Mouse (Mus musculus) large intestine, adult 2 months (tissue): Measurements from ENCODE around the gene Gm5089. TPM values are rescaled to one million over a fixed set of nuclear protein-coding genes. Genes with fewer than 3 reads are reported as not detected.

Experiments
- DNase-seq: peaks from one replicate; pipeline ENCODE4 v3.0.0-alpha.2; 2012; ENCODE audit warnings: low read depth, low spot score
- WGBS: fragments of 180-500 bp; shearing (Covaris S2); methylation state at CpG from one replicate; pipeline ENCODE4 v1.1.7; 2018; 5-methylcytosine and 5-hydroxymethylcytosine counted together
- polyA plus RNA-seq: library from polyadenylated mRNA; depleted of rRNA; stranded (reverse); fragments of >200 nt; gene quantifications from 2 replicates; pipeline ENCODE4 v1.2.3, GENCODE M21; 2012

Gene Gm5089
- polyA plus RNA-seq, 1 experiment = not detected

DNA sequence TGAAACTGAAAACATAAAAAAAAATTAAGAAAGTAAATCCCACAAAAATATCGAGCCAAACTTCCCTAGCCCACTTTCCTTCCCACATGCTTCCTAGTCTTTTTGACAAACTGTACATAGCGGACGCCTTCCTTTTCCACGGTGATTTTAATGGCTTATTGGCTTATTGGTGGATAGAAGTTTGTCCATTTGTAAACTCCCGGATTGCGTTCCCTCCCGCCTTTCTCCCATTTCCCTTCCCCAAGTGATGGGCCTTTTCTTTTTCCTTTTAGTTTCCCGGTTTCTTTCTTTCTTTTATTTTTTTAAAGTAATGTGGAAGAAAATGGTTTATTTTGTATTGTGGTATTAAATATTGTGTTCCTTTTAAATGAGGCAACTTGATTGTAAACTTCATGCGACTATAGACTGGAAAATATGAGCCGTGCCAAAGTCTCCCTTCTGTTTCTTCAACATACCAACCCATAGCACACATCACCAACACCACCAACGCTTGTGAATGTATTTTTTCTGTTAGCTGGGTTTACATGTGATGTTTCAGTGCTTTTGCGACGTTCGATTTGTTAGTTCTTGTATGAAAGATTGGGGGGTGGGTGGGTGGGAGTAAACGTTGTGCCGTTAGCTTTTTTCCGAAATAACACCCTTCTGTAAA, 28.7 kb upstream of the Gm5089 start:
- no peak for DNase-seq
- 18% methylated on average over 17 of the region's 17 CpGs for WGBS

DNA sequence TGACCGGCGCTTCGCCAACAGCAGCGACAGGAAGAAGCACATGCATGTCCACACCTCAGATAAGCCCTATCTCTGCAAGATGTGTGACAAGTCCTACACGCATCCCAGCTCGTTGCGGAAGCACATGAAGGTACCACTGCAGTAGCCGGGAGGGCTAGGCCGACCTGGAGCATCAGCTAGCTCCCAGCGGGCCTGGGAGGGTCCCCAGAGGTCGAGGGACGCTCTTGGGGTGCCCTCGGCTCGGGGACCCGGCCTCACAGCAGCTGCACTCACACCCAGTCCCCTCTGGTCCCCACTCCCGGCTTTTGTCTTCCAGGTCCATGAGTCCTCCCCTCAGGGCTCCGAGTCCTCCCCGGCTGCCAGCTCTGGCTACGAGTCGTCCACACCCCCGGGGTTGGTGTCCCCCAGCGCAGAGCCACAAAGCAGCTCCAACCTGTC, 27.7 kb upstream of the Gm5089 start:
- no peak for DNase-seq
- 4% methylated on average over 22 of the region's 22 CpGs for WGBS

DNA sequence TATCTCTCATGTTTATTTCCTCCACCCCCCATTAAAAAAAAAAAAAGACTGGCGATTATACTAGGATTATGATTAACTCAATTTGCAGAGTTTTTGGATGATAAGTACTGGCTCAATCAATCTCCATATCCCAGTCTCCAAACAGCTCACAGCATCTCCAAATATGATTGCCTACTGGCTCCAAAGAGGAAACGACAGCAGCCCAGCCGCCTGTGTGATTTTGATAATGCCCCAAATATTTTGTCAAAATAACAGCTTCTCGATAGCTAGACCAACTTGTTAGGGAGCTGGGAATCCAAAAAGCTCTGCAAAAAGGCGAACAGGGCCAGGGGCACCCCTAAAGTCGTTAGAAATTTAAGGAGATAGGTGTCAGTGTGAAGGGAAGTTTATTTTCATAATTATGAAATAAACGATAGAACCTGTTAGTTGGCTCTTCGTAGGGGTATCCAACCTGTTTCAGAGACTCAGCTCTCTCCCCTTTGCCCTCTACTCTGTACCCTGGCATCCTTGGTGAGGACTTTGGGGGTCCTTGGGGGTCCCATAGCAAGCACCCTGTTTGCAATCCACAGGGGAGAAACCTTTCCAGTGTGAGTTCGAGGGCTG, 27.2 kb upstream of the Gm5089 start:
- WGBS = 3% methylated on average over 9 of the region's 9 CpGs
- DNase-seq = no peak

DNA sequence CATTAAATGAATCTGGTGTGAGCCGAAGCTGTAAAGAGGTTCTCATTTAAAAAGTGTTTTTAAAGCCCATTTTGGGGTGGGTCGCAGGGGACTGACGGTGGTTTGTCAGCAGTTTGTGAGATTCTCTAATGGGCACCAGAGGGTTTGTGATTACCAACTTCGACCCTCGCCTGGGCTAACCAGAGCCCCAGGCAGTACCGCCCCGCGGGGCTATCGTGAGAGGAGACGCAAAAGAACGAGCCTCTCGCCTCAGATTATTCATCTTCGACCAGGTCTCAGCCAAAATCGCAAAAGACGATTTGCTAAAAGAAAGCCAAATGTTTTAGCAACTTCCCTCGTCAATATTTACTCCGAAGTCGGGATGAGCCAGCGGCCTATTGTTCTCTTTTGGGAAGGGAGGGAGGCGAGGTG, 26.4 kb upstream of the Gm5089 start:
- no peak for DNase-seq
- WGBS = 7% methylated on average over 20 of the region's 20 CpGs

DNA sequence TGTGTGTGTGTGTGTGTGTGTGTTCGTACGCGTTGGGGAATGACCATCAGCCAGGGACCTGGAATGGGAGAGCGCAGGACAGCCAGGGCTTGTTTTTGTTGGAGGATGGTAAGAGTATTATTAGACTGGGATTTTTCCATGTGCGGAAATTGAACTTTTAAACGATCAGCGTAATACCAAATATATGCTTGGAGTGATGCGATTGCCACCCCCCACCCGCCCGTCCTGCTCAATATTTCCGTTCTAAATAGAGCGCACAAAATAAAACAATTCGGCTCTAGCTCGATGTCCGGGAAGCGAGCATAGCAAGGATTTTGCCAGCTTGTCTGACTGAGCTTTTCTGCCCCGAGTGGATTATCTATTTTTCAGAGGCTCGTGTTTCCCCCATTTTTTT, 25.9 kb upstream of the Gm5089 start:
- 7% methylated on average over 18 of the region's 18 CpGs for whole genome bisulfite sequencing
- no peak for DNase-seq

DNA sequence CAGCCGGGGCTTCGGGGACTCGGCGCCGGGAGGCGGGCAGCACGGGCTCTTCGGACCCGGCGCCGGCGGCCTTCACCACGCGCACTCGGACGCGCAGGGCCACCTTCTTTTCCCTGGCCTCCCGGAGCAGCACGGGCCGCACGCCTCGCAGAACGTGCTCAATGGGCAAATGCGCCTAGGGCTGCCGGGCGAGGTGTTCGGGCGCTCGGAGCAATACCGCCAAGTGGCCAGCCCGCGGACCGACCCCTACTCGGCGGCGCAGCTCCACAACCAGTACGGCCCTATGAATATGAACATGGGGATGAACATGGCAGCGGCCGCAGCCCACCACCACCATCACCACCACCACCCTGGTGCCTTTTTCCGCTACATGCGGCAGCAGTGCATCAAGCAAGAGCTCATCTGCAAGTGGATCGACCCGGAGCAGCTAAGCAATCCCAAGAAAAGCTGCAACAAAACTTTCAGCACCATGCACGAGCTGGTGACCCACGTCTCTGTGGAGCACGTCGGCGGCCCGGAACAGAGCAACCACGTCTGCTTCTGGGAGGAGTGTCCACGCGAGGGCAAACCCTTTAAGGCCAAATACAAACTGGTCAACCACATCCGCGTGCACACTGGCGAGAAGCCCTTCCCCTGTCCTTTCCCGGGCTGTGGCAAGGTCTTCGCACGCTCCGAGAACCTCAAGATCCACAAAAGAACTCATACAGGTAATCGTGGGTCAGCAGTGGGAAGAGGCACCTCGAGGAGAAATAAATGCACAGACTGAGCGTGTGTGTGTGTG, 25.3 kb upstream of the Gm5089 start:
- DNase-seq = no peak
- 2% methylated on average over 62 of the region's 62 CpGs for WGBS

DNA sequence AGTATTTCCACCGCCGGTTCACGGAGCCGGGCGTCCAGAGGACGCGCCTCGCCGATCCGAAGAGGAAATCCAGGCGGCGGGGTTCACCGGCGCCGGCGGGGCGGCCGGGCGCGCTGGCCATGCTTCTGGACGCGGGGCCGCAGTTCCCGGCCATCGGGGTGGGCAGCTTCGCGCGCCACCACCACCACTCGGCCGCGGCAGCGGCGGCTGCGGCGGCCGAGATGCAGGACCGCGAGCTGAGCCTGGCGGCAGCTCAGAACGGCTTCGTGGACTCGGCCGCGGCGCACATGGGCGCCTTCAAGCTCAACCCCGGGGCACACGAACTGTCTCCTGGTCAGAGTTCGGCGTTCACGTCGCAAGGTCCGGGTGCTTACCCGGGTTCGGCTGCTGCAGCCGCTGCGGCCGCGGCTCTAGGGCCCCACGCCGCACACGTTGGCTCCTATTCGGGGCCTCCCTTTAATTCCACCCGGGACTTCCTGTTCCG, 24.7 kb upstream of the Gm5089 start:
- under 1% methylated on average over 65 of the region's 65 CpGs for WGBS

DNA sequence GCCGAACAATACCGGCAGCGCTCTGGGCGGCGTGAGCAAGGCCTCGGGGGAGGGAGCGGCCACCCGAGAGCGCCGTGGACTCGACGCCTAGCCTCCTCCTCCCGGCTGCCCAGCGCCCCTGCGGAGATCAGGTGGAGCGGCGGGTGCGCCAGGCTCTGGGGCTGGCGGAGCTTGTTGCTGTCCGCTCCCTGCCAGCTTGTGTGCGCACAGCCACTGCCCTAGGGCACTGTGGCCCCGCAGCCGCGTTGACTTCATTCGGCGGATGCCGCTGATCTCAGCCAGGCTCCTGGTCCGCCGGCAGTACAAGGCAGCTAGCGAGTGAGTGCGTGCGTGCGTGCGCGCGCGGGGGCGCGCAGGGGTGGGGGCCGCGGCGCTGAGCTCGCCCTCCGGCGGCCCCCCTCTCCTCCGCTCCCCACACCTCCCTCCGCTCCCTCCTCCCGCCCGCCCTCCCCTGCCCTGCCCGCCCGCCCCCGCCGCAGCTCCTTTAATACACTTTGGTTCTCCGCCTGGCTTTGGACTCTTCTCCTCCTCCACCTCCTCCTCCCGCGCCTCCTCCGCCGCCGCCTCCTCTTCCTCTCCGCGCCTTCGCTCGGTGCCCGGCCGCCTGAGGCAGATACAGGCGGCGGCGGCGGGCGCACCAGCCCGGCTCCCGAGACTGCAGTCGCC, 24.1 kb upstream of the Gm5089 start, which contains the start of gene Zic2:
Gene Zic2 (plus strand): TSS at position 545 of the 666 bp plus-strand sequence.
- WGBS = under 1% methylated on average over 60 of the region's 73 CpGs

More for the DNA sequence above, 24.7 kb upstream of the Gm5089 start:
- DNase-seq = no peak

DNA sequence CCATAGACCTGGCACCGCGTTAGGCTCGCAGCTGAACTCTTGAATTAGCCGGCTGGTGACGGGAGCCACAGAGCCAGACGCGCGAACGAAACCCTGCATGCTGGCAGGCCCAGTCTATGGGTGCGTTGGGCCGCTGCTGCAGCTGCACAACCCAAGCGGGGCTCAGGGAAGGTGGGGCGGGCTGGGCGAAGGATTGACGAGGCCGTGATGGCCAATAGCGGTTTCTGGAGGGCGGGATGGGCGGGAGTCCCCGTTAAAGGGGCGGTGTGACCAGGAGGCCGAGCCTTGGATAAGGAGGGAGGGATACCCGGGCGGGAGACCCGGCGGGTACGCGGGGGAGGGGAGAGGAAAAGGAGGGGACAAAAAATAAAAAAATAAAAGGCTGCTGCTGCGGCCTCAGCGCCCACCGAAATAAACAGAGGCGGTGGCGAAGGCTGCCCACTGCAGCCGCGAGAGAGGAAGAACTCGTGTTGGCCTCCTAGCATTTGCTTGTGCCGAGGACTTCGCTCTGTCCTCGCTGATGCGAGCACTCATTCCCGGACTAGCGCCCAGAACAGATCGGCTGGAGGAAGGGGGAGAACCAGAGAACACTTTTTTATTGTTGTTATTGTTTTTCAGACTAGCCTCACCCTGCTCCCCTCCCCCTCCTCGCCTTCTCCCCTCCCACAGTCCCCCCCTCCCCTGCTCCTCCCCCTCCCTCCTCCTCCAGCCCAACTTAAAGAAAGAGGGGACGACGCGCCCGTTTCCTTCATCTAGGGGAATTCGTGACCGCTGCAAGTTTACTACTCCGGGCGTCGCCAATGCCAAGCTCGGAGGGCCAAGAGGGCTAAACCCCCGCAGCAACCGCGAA, 23.4 kb upstream of the Gm5089 start:
- 2% methylated on average over 54 of the region's 57 CpGs for WGBS
- no peak for DNase-seq

More for the DNA sequence above, 24.1 kb upstream of the Gm5089 start, which contains the start of gene Zic2:
- DNase-seq = no peak

DNA sequence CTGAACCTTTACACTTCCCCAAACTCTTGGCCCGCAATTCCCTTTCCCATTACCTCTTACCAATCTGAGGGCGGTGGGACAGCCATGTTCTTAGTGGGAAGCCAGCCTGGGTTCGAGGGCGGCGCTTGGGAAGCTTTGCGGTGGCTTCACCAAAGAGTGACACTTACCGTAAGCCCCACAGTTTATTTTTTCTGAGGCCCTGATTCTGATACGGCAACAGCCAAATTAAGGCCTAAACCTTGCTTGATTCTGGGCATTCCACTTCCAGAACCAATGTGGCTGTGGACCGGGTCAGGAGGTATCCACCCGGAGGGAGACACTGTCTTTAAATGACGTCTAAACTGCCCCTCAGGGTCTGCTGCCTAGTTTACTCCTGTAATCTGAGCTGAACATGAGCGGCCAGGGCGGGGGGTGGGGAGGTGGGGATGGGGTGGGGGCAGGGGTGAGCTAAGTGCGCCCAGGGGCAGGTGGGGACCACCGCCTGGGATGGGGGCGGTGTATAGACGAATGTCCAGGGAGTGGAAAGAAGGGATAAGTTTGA, 22.4 kb upstream of the Gm5089 start:
- 4% methylated on average over 17 of the region's 17 CpGs for WGBS
- no peak for DNase-seq

DNA sequence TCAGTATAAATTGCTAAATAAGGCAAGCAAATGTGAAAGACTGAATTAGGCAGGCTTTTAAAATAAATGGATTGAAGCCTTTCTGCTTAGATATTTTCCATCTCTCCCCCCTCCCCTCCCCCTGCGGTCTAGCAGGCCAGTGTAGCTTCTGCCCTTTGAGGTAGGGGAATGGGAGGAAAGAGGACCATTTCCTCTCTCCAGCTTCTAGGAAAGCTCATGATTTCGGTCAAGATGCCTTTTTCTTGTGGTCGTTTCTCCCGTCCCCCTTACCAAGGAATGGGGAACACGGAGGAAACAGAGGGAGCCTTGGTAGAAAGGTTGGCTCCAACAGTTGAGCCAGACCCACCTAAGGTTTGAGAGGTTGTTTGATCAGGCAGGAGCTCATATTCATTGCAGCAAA, 21.7 kb upstream of the Gm5089 start:
- 4% methylated on average over 5 of the region's 5 CpGs for WGBS
- DNase-seq = no peak

DNA sequence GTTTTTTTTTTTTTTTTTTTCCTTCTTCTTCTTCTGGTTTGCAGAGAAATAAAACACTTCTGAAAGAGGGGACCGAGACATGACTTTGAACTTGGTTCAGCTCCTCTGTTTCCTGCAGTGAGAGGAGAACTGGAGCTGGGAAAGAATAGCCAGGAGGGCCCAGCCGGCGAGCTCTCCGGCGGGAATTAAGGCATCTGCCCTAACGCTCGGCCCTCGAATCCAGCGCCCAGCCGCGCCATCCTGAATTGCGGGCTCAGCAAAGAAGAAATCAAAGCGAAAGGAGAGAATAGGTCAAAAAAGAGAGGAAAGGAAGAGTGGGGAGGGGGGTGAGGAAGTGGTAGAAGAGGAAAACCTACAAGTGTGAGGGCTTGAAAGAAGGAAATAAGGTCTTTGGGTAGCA, 21.2 kb upstream of the Gm5089 start:
- DNase-seq = no peak
- 2% methylated on average over 13 of the region's 13 CpGs for WGBS

DNA sequence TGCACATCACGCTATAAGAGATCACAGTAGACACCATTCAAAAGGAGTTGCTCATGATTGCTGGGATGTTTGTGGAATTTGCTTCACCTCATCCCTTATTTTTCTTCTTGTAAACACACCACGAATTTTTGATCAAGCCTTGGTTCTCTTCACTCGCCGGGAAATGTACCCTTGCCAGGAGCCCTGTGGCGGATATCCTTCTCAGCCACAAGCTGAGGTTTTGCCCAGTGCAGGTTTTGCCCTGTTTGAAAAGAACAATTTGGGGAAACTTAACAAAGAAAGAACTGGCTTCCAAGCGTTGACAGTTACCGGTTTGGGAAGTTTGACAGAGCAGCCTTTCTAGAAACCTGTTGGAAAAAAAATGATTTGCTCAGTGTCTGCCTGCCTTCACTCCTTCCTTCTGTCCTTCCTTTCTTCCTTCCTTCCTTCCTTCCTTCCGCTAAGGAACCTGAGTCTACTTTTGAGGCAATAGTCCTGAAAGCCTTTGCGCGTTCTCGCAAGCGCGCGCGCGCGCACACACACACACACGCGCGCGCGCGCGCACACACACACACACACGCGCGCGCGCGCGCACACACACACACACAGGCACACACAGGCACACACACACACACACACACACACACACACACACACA, 20.7 kb upstream of the Gm5089 start:
- no peak for DNase-seq
- 9% methylated on average over 31 of the region's 31 CpGs for WGBS

DNA sequence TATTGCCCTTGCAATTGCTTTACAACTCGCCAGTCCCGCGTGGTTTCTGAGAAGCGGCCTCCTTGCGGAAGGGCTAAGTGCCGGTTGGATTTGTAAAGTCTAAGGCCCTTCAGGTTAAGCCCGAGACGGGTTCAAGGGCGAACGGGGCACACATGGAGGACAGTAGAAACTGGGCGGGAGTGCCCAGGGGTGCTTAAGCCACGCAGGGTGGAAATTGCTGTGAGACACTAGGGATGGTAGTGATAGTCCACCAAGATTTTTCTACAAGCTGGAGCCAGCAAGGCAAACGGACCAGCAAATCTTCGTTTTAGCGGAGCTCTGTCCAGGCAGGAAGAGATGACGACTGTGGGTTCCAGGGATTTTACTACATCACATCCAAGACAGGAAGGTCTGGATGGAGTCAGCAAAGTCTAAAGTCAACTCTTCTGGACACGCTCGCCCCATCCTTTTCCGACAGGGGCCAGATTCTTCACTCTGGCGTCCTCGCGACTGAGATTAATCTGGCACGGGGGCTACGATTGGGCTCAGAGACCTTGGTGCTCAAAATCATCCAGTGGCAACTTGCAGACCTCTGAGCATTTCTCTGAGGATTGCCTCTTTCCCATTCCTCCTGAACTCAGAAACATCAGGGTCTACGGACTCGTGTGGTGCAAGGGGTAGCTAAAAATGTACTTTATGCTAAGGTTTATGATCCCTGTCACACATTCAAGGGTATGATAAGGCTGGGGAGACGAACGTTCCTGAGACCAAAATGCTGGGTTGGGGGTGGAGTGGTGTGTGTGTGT, 18.2 kb upstream of the Gm5089 start:
- 6% methylated on average over 28 of the region's 28 CpGs for WGBS
- no peak for DNase-seq

DNA sequence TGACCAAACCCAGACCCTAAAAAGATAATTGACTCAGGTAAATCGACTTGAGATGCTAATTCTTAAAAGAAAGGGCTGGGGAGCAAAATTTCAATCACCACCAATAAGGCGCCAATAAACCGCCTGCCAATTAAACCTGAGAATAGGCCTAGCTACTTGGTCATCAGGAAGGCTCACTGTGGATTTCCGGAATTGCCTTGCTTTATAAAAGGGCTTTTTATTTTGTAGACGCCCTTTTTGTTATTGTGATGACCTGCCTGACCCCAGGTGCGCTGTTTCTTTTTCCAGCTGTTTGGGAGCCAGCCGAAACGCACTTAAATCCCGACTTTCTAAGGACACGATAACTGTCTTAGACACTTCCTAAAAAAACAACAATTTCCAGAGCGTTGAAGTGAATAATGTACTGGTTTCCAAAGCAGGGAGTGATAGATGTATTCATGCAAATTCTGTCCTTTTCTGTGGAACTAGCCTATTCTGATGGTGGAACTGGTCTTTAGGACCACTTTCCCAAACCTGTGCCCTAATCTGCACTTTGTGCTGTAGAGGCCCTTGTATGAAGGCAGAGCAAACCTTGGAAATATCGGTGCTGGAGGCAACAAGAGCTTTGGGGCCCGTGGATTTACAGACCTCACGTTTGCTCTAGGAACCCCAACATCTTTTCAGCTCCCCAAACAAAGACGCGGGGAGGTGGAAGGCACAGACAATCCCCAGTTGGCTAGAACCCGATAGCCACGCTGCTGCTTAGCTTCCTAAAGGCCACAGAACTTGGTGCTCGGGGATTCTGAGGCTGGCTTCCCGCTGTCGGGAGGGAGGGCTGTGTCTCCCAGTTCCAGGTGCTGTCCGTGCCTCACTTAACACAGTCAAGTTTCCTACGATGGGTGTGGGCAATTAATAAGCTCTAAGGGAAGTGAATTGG, 17.3 kb upstream of the Gm5089 start:
- WGBS = 8% methylated on average over 23 of the region's 23 CpGs

DNA sequence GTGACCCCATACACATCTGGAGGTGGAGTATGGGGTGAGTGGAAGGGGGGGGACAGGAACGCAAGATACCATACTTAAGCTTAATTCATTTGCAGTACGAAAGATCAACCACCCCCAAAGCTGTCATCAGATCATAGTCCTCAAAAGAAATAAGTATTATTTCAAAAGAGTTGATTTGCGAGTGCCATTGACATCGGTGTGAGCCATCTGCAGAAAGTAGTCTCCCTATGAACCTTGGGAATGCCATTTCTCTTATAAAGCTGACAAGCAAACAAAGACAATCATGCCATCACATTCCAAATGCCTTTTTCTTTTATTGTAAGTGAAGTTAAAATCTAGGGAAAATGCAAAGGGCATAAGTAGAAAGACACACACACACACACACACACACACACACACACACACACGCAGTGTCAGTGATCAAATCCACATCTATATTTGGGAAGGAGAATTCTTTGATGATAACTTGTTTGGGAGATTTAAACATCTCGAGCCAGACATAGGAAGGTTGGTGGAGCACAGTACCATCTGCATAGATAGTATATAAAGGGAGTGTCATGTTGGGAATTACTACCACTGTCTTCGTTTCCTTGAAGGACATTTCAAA, 15.9 kb upstream of the Gm5089 start:
- WGBS = 44% methylated on average over 7 of the region's 7 CpGs
- DNase-seq = no peak

More for the DNA sequence above, 17.3 kb upstream of the Gm5089 start:
- DNase-seq = no peak
